Mouse (Mus musculus) liver, postnatal 0 days (tissue): ENCODE measurements at regions not wholly inside any gene's neighbourhood (a gene's known extent, or its start where the extent isn't known, plus 50 kb on each side); places are given as distances from the start of the nearest gene placed in this dataset.

Source experiments
- CTCF ChIP-seq: sonication (generic); IDR thresholded peaks from 2 replicates; pipeline ENCODE4 v1.5.1; 2016; ENCODE audit warnings: antibody characterized with exemption, low read depth
- EP300 ChIP-seq: IDR thresholded peaks from 2 replicates; pipeline ENCODE4 v1.6.1; 2016; ENCODE audit warnings: antibody characterized with exemption, low read depth, mild to moderate bottlenecking

GRCm38 (mm10) chr3:60742232-60742631, 260.4 kb upstream of the P2ry1 start:
- no peak for TF ChIP-seq CTCF
- no peak for TF ChIP-seq EP300
